In genomic region chr8:128415730-128416684, GRCm38 (mm10) we compare ENCODE assay signal across 8 mouse cellular contexts. TPM values are rescaled to one million over a fixed set of nuclear protein-coding genes. Genes with fewer than 3 reads are reported as not detected.
A peak's percentile ranks its signal among the peaks of the same experiment; 100 is the strongest.
DNase-seq lines count a peak whose midpoint lies in the region; ATAC-seq and TF ChIP-seq lines count a peak whose summit lies in the region.

No protein-coding gene starts in this region.

- no peak overlapping the region for H3K9ac ChIP-seq in lung, embryonic 14.5 days
- no peak overlapping the region for H3K9ac ChIP-seq in heart, embryonic 11.5 days (ENCODE audit: low read depth, low read length)

- peak; percentile 71 for DNase-seq in lung, embryonic 14.5 days
- no peak for DNase-seq in lung, postnatal 36 days
- peak; percentile 37 to 68 for DNase-seq in left cerebral cortex, adult 9 months (ENCODE audit: low spot score in 2 of 2)
- DNase-seq in right cerebral cortex, adult 2 months (ENCODE audit: low spot score in 2 of 2) = peak; percentile 62 to 63
- no peak for DNase-seq in adipocyte (ENCODE audit: low spot score)
- no peak for DNase-seq in urinary bladder, postnatal 14 days (ENCODE audit: low spot score)
- no peak for DNase-seq in gastrocnemius, postnatal 36 days

- H3K9me3 ChIP-seq in lung, embryonic 14.5 days (ENCODE audit: low read depth, low read length) = no peaks in the 10 kb centered on the region
- no peaks in the 10 kb centered on the region for H3K9me3 ChIP-seq in heart, embryonic 11.5 days (replicated peaks; ENCODE audit: control insufficient read depth, low read length)

- no peak overlapping the region for H3K4me3 ChIP-seq in lung, embryonic 14.5 days (ENCODE audit: low read depth, low read length)
- H3K4me3 ChIP-seq in heart, embryonic 11.5 days (ENCODE audit: low read depth, low read length) = no peak overlapping the region

- peaks cover 19% of the 10 kb centered on the region for H3K36me3 ChIP-seq in lung, embryonic 14.5 days (ENCODE audit: insufficient read depth)
- no peaks in the 10 kb centered on the region for H3K36me3 ChIP-seq in heart, embryonic 11.5 days (ENCODE audit: control insufficient read depth, insufficient read depth, low read length)

- intact Hi-C loops in gastrocnemius, postnatal 36 days (cut with DNase I) = no loop called here

- peak; percentile 38; the same call in 1 of the 2 replicates for ATAC-seq in lung, embryonic 14.5 days (ENCODE audit: insufficient read depth)
- no peak for ATAC-seq in heart, embryonic 11.5 days (replicated peaks; ENCODE audit: insufficient number of reproducible peaks, low FRiP score, low TSS enrichment)

- no peak for TF ChIP-seq CTCF in lung, embryonic 14.5 days (IDR thresholded peaks at IDR 0.05; ENCODE audit: low read depth)

- H3K4me2 ChIP-seq in lung, embryonic 14.5 days = no peak overlapping the region
- no peak overlapping the region for H3K4me2 ChIP-seq in heart, embryonic 11.5 days

- peaks cover 20% of the 10 kb centered on the region for H3K4me1 ChIP-seq in lung, embryonic 14.5 days (ENCODE audit: insufficient read depth)
- H3K4me1 ChIP-seq in heart, embryonic 11.5 days (ENCODE audit: control insufficient read depth, insufficient read depth, low read length) = peaks cover 30% of the 10 kb centered on the region

- H3K27me3 ChIP-seq in lung, embryonic 14.5 days (ENCODE audit: insufficient read depth, low read length) = no peaks in the 10 kb centered on the region
- no peaks in the 10 kb centered on the region for H3K27me3 ChIP-seq in heart, embryonic 11.5 days (ENCODE audit: control insufficient read depth, insufficient read depth, low read length)

- H3K27ac ChIP-seq in lung, embryonic 14.5 days (ENCODE audit: low read depth) = peak overlapping the region; percentile 47; the same call in 1 of the 2 replicates
- peak overlapping the region; percentile 62 for H3K27ac ChIP-seq in heart, embryonic 11.5 days (ENCODE audit: low read depth, low read length)

- 42% methylated on average over 4 of the region's 4 CpGs for WGBS in lung, embryonic 14.5 days
- 37% methylated on average over 4 of the region's 4 CpGs for WGBS in heart, embryonic 11.5 days (ENCODE audit: insufficient replicate concordance)

RNA-seq across cellular contexts. Expression of gene Nrp1, which starts 57.6 kb away (rescaled TPM):
- polyA plus RNA-seq in lung, embryonic 14.5 days (2014; fragmentation: Nextera tagmentation; extraction: Ambion mirVana) = 94.3 and 94.8 TPM in 2 replicates
- polyA plus RNA-seq in heart, embryonic 11.5 days (2014; fragmentation: Nextera tagmentation; extraction: Ambion mirVana) = 93.7 and 110 TPM in 2 replicates
- 10 to 100 TPM; 20.6 to 33.3 TPM for total RNA-seq in gastrocnemius, postnatal 36 days (2021)

Comparison
In these comparisons a context has a peak if more than half of its experiments do, and no peak if none do; other contexts are left out.
1. DNase-seq: peak in lung, embryonic 14.5 days (single experiment), left cerebral cortex, adult 9 months (2 of 2) and right cerebral cortex, adult 2 months (2 of 2); none in lung, postnatal 36 days (single experiment), adipocyte (single experiment), urinary bladder, postnatal 14 days (single experiment) and gastrocnemius, postnatal 36 days (0 of 2).